Mouse (Mus musculus): ENCODE data around the gene 4930512M02Rik.

4930512M02Rik gene

GRCm38 (mm10) chr11:11564266-11565044 lies 63.2 kb downstream of the 4930512M02Rik start:
- no peak for DNase-seq (ENCODE audit: low spot score)

GRCm38 (mm10) chr11:11561118-11561517 lies 66.5 kb downstream of the 4930512M02Rik start:
- no peak for DNase-seq (ENCODE audit: low spot score)

GRCm38 (mm10) chr11:11559099-11559686 lies 68.4 kb downstream of the 4930512M02Rik start:
- no peak for DNase-seq (ENCODE audit: low spot score)

- DNase-seq (ENCODE audit: low spot score), result no peak
Measured at GRCm38 (mm10) chr11:11558662-11559061, 69.0 kb downstream of the 4930512M02Rik start.

- no peak for DNase-seq (ENCODE audit: low spot score)
Measured at GRCm38 (mm10) chr11:11557173-11557967, 70.3 kb downstream of the 4930512M02Rik start.

GRCm38 (mm10) chr11:11556186-11556585 lies 71.4 kb downstream of the 4930512M02Rik start:
- DNase-seq (ENCODE audit: low spot score), result no peak

- DNase-seq (ENCODE audit: low spot score), result no peak
Measured at GRCm38 (mm10) chr11:11555563-11555962, 72.1 kb downstream of the 4930512M02Rik start.

- no peak for DNase-seq (ENCODE audit: low spot score)
Measured at GRCm38 (mm10) chr11:11547597-11548240, 79.9 kb downstream of the 4930512M02Rik start.

GRCm38 (mm10) chr11:11546903-11547511 lies 80.6 kb downstream of the 4930512M02Rik start:
- no peak for DNase-seq (ENCODE audit: low spot score)

GRCm38 (mm10) chr11:11545948-11546347 lies 81.7 kb downstream of the 4930512M02Rik start:
- no peak for DNase-seq (ENCODE audit: low spot score)
